Mouse (Mus musculus) right cerebral cortex, postnatal 36 days (tissue): Measurements from ENCODE around the gene Pank1.

Experiments
- DNase-seq, 2 experiments: peaks; one replicate each; pipeline ENCODE4 v3.0.0; 2022; ENCODE audit warnings: low spot score in 2 of 2, mixed read lengths in 1 of 2

Gene Pank1

GRCm38 (mm10) chr19:34825946-34826655, 53.2 kb downstream of the Pank1 start:
- DNase-seq: no peak

GRCm38 (mm10) chr19:34819577-34820170, 59.6 kb downstream of the Pank1 start:
- no peak for DNase-seq

DNA sequence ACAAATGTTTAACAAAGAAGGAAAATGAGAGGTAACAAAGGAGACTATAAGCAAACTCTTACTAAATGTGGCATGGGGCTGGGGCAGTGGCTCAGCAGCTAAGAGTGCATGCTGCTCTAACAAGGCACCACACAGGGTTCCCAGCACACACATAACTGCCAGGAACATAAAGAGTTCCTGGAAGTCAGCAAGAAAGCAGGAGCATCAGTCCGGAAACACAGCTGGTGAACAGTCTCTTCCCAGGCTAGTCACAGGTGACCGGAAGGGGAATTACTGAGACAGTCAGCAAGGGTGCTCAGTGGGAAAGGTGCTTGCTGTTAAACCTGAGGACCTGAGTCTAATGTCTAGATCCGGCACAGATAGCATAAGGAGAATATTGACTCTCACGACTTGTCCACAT, 63.9 kb downstream of the Pank1 start:
- no peak for DNase-seq

DNA sequence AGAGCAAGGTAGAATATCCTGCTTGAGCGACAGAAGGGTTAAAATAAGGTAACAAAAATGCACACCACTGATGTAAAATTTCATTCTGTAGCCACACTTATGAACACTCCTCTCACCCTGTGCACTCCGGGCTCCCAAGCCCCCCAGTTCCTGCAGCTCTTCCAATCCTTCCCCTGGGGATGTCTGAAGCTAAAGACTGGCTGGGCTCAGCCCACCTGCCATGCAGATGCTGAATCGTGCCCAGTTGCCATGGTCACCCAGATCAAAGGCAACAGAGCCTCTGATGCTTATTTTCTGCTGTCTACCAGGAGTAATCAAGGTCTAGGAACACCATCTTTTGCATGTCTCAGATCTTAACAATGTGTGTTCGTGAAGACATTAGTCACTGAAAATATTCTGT, 64.6 kb downstream of the Pank1 start:
- no peak for DNase-seq

DNA sequence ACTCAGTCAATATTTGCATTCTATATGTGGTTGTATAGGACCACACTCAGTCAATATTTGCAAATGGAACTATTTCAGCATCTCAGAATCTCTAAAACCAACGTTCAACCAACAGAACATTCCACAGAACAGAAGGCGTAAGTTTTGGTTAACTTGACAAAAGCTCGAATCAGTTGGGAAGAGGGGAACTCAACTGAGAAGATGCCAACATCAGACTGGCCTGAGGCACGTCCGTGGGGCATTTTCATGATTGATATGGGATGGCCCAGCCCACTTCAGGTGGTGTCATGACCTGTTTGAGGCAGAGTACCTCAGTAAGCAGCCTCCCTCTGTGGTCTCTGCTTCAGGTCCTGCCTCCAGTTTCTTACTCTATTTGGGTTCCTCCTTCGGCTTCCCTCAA, 65.3 kb downstream of the Pank1 start:
- DNase-seq: no peak

GRCm38 (mm10) chr19:34813533-34813932, 65.7 kb downstream of the Pank1 start:
- DNase-seq: no peak

GRCm38 (mm10) chr19:34812711-34813110, 66.5 kb downstream of the Pank1 start:
- DNase-seq: no peak

DNA sequence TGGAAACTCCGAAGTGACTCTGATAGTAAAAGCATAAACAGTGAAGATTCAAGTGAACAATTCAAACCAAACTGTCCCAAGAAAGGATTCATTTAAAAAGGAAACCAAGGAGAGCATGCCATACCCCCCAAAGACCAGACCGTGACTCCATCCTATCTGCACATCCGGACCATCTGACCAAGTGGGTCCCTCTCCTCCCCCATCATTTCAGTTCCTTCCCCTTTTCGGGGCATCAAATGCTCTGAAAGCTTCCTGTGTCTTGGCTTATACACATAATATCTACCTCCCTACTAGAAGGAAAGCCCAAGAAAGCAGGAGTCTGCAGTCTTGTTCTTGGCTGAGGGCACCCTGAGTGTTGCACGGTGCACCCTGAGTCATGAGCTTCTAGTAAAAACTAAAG, 72.1 kb downstream of the Pank1 start:
- no peak for DNase-seq

DNA sequence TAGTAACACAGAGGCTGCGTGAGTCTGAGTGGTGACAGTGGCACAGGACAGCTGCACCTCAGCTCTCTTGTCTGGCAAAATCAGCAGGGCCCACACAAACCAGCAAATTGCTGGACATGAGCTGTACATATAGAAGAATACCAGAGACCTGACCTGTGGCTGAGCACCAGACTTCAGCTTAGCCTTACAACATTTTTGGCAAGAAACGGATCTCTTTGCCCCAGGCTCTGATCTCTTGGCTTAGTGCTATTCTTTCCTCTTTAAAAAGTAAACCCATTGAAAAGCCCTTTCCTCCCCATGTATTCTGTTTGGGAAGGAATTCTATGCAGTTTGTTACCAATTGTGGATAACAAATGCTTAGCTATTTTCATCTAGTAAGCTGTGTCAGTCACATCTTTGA, 74.2 kb downstream of the Pank1 start:
- DNase-seq: no peak

DNA sequence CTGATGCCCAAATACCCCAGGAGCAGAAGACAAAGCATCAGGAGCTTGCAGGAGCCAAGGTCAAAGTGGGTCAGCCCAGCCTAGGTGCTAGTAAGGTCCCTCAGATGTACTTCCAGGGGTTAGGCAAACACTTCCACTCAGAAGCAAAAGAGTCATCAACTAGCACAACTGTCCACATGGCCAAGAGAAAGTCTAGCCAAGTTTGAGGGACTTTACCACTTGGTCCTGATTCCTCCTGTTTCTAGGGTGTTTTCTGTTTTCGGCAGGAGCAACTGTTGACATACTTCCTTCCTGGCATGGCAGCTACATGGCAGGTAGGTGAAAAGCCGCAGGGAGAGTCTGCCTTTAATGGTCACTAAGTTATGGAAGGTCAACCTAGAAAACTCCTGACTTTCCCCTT, 74.7 kb downstream of the Pank1 start:
- no peak for DNase-seq

- DNase-seq: no peak
These were observed 75.9 kb downstream of the Pank1 start for GRCm38 (mm10) chr19:34803396-34803795.

DNA sequence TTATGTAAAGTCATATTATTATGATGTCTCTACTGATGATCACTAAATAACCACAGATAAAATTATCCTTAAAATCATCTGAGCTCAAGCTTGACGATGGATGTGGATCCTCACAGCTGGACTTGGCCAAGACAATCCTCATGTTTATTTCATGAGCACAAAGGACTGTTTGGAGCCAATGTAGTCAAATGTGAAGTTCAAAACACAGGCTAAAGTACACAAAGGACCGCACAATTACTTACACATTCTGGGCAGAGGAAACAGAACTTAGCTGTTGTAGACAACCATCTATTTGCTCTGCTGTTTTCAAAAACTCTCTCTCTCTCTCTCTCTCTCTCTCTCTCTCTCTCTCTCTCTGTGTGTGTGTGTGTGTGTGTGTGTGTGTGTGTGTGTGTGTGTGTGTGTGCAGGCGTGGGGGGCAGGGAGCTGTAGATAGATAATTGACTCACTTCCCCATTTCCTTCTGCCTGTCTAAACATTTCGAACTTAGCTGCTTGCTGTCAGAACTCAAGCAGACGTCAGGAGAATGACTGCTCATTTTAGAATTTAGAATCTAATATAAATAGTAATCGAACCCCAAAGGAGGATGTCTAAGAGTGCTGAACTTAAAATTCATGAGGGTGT, 79.5 kb downstream of the Pank1 start:
- no peak for DNase-seq

- no peak for DNase-seq
These were observed 82.9 kb downstream of the Pank1 start for GRCm38 (mm10) chr19:34796396-34796795.

GRCm38 (mm10) chr19:34782491-34782890, 96.8 kb downstream of the Pank1 start:
- no peak for DNase-seq

DNA sequence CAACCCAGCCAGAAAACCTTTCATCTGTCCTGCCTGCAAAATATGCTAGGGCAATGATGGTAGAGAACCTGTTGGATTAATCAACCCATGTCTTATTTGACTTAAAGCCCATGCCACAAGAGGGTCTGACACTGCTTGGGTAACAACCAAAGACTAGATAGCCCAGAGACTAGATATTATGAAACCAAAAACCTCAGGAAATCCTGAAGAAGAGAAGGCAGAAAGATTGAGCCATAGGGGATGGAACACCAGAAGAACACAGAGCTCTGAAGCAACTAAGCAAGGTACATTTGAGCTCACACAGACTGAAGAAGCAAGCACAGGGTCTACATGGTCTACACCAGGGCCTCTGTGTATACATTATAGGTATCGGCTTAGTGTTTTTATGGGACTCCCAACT, 100.3 kb downstream of the Pank1 start:
- DNase-seq: no peak

DNA sequence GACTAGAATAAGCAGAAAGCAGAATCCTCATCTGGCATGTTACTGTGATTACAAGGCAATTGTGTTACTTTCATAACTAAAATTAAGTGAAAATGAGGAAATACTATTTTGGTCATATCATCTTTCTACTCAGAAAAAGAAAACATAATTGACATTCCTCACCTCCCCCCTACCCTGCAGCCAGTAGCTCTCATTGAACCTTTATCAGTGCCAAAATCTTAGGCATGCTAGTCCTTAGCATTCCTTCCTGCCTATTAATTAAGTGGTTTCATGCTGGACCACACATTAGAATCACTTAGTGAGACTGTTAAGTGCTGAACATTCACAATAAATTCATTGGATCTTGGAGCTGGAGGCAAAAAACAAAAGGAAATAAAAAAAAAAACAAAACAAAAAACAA, 101.2 kb downstream of the Pank1 start:
- DNase-seq: no peak

DNA sequence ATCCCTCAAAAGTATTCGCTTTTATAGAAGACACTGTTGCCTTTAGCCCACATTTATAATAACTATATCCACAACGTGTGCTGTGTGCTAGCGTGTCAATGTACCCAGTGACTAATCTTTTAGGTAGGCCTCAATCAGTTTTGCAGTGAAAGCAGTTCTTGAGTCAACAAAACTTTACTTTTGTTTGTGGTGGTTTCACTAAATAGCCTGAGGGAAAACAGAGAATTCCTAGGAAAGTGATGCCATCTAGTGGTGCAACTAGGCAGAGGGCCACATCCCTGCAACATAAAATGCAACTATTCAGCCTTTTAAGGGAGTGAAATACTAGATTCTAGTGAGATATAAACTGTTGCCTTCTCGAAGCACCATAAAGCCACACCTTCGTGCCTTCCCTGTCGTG, 106.5 kb downstream of the Pank1 start:
- peak; percentile 9 to 14 for DNase-seq

GRCm38 (mm10) chr19:34770764-34771163, 108.5 kb downstream of the Pank1 start:
- DNase-seq: no peak

- no peak for DNase-seq
These were observed 120.5 kb downstream of the Pank1 start for GRCm38 (mm10) chr19:34758754-34759153.
